Comparison of ENCODE assay signal across 9 mouse cellular contexts in genomic region chr13:102533784-102534183, GRCm38 (mm10).
DNase-seq lines count a peak whose midpoint lies in the region; ATAC-seq and TF ChIP-seq lines count a peak whose summit lies in the region.
"Had no signal": no experiment of that assay in that cellular context is flagged by ENCODE, and none has a peak within 500 bp of the region (broad histone marks: within the 10 kb centered on the region; RNA-seq: fewer than 3 reads in every experiment).

No protein-coding gene starts in this region.

- no peak overlapping the region for H3K4me2 ChIP-seq in kidney, embryonic 15.5 days
- H3K4me2 ChIP-seq in forebrain, embryonic 15.5 days (replicated peaks) = no peak overlapping the region
- H3K4me2 ChIP-seq in lung, postnatal 0 days (replicated peaks; ENCODE audit: low read depth, low read length) = no peak overlapping the region
- no peak overlapping the region for H3K4me2 ChIP-seq in liver, embryonic 11.5 days

- no peak overlapping the region for H3K4me3 ChIP-seq in kidney, adult 2 months (ENCODE audit: insufficient read depth, low read depth, low read length)
- no peak overlapping the region for H3K4me3 ChIP-seq in kidney, embryonic 15.5 days (replicated peaks)
- H3K4me3 ChIP-seq in forebrain, embryonic 15.5 days = no peak overlapping the region
- no peak overlapping the region for H3K4me3 ChIP-seq in lung, postnatal 0 days (ENCODE audit: low read depth, low read length)
- no peak overlapping the region for H3K4me3 ChIP-seq in liver, embryonic 11.5 days (ENCODE audit: low read depth, low read length)

- no peak for TF ChIP-seq EP300 in lung, postnatal 0 days (IDR thresholded peaks at IDR 0.05)

- no peak for TF ChIP-seq POLR2A in kidney, adult 2 months (IDR thresholded peaks at IDR 0.05; ENCODE audit: low read depth, low read length)

- H3K27ac ChIP-seq in kidney, adult 2 months (ENCODE audit: insufficient read depth, low read depth, low read length) = no peak overlapping the region
- no peak overlapping the region for H3K27ac ChIP-seq in kidney, embryonic 15.5 days
- no peak overlapping the region for H3K27ac ChIP-seq in forebrain, embryonic 15.5 days (replicated peaks)
- H3K27ac ChIP-seq in lung, postnatal 0 days (ENCODE audit: low read length) = 0 out of 2 replicates have a peak overlapping the region, but pooled peaks have one; percentile 6
- H3K27ac ChIP-seq in liver, embryonic 11.5 days (ENCODE audit: low read depth, low read length) = no peak overlapping the region
- H3K27ac ChIP-seq: macrophage had no signal

- no peaks in the 10 kb centered on the region for H3K27me3 ChIP-seq in kidney, adult 2 months (replicated peaks; ENCODE audit: control insufficient read depth, insufficient read depth, low read length)
- H3K27me3 ChIP-seq in kidney, embryonic 15.5 days = 0 out of 2 replicates have a peak, but pooled peaks cover 3% of the 10 kb centered on the region
- no peaks in the 10 kb centered on the region for H3K27me3 ChIP-seq in forebrain, embryonic 15.5 days
- no peaks in the 10 kb centered on the region for H3K27me3 ChIP-seq in lung, postnatal 0 days (replicated peaks; ENCODE audit: insufficient read depth, low read length)
- peaks cover 4% of the 10 kb centered on the region; the same call in 1 of the 2 replicates for H3K27me3 ChIP-seq in liver, embryonic 11.5 days (replicated peaks; ENCODE audit: control insufficient read depth, insufficient read depth, low read length)

- no peak for ATAC-seq in kidney, embryonic 15.5 days (replicated peaks; ENCODE audit: low FRiP score)
- ATAC-seq in forebrain, embryonic 15.5 days (replicated peaks) = peak; percentile 88
- ATAC-seq in lung, postnatal 0 days = peak; percentile 73
- no peak for ATAC-seq in erythroid progenitor cell, adult 5-6 weeks (replicated peaks; ENCODE audit: low FRiP score, poor library complexity, severe bottlenecking)
- no peak for ATAC-seq in liver, embryonic 11.5 days (replicated peaks; ENCODE audit: low FRiP score)

- no peaks in the 10 kb centered on the region for H3K36me3 ChIP-seq in kidney, adult 2 months (ENCODE audit: control insufficient read depth, insufficient read depth, low read length)
- H3K36me3 ChIP-seq in kidney, embryonic 15.5 days = no peaks in the 10 kb centered on the region
- H3K36me3 ChIP-seq in forebrain, embryonic 15.5 days = no peaks in the 10 kb centered on the region
- no peaks in the 10 kb centered on the region for H3K36me3 ChIP-seq in lung, postnatal 0 days (ENCODE audit: insufficient read depth, low read length)
- H3K36me3 ChIP-seq in liver, embryonic 11.5 days (ENCODE audit: control insufficient read depth, insufficient read depth, low read length) = no peaks in the 10 kb centered on the region

- H3K9me3 ChIP-seq in kidney, embryonic 15.5 days (replicated peaks) = no peaks in the 10 kb centered on the region
- no peaks in the 10 kb centered on the region for H3K9me3 ChIP-seq in forebrain, embryonic 15.5 days
- no peaks in the 10 kb centered on the region for H3K9me3 ChIP-seq in lung, postnatal 0 days (ENCODE audit: low read length)
- no peaks in the 10 kb centered on the region for H3K9me3 ChIP-seq in liver, embryonic 11.5 days (ENCODE audit: control insufficient read depth, low read length)

- 27% methylated on average over 4 of the region's 4 CpGs for WGBS in kidney, adult 2 months
- WGBS in kidney, embryonic 15.5 days = 18% methylated on average over 4 of the region's 4 CpGs
- 4% methylated on average over 4 of the region's 4 CpGs for WGBS in forebrain, embryonic 15.5 days
- WGBS in lung, postnatal 0 days = 28% methylated on average over 4 of the region's 4 CpGs
- 31% methylated on average over 4 of the region's 4 CpGs for WGBS in liver, embryonic 11.5 days

- no peak overlapping the region for H3K9ac ChIP-seq in kidney, embryonic 15.5 days
- no peak overlapping the region for H3K9ac ChIP-seq in forebrain, embryonic 15.5 days (replicated peaks)
- no peak overlapping the region for H3K9ac ChIP-seq in lung, postnatal 0 days (replicated peaks; ENCODE audit: low read depth)
- no peak overlapping the region for H3K9ac ChIP-seq in liver, embryonic 11.5 days (ENCODE audit: low read depth, low read length)

- H3K4me1 ChIP-seq in kidney, adult 2 months (ENCODE audit: control insufficient read depth, insufficient read depth, low read length) = no peaks in the 10 kb centered on the region
- H3K4me1 ChIP-seq in kidney, embryonic 15.5 days = peaks cover 22% of the 10 kb centered on the region
- H3K4me1 ChIP-seq in forebrain, embryonic 15.5 days = peaks cover 20% of the 10 kb centered on the region
- no peaks in the 10 kb centered on the region; the same call in 1 of the 2 replicates for H3K4me1 ChIP-seq in lung, postnatal 0 days (ENCODE audit: insufficient read depth, low read depth, low read length)
- H3K4me1 ChIP-seq in liver, embryonic 11.5 days (replicated peaks; ENCODE audit: control insufficient read depth, insufficient read depth, low read length) = no peaks in the 10 kb centered on the region

- TF ChIP-seq CTCF in kidney, adult 2 months (conservative IDR thresholded peaks at IDR 0.05; ENCODE audit: insufficient read depth, insufficient read length, low read depth, low read length) = no peak
- 0 out of 2 replicates have a peak, but pooled peaks have one; percentile 26 for TF ChIP-seq CTCF in lung, postnatal 0 days (IDR thresholded peaks at IDR 0.05)

- DNase-seq in kidney, adult 2 months = peak; percentile 40
- DNase-seq in kidney, postnatal 14 days = peak; percentile 17
- DNase-seq in lung, postnatal 0 days (ENCODE audit: low spot score) = peak; percentile 81
- no peak for DNase-seq in gastrocnemius, postnatal 25 days
- DNase-seq in liver, embryonic 11.5 days (ENCODE audit: low spot score) = no peak

Comparison
In these comparisons a context has a peak if more than half of its experiments do, and no peak if none do; other contexts are left out.
1. DNase-seq: peak in kidney, adult 2 months (single experiment), kidney, postnatal 14 days (single experiment) and lung, postnatal 0 days (single experiment); none in gastrocnemius, postnatal 25 days (single experiment) and liver, embryonic 11.5 days (single experiment).
2. ATAC-seq: peak in forebrain, embryonic 15.5 days (single experiment) and lung, postnatal 0 days (single experiment); none in kidney, embryonic 15.5 days (single experiment), erythroid progenitor cell, adult 5-6 weeks (single experiment) and liver, embryonic 11.5 days (single experiment).